Mouse (Mus musculus): ENCODE measurements around the gene Pigq.
A peak's percentile ranks its signal among the peaks of the same experiment; 100 is the strongest.

Gene Pigq

GRCm38 (mm10) chr17:25944366-25945163 is at the start of gene Pigq, which contains the start of gene Nhlrc4:
TSS of gene Pigq (minus strand) at chr17:25944936.
TSS of gene Nhlrc4 (minus strand) at chr17:25944961.
- DNase-seq, result no peak

GRCm38 (mm10) chr17:25993489-25993888 is 48.8 kb upstream of the Pigq start:
- no peak for DNase-seq

- DNase-seq, result no peak
Observed at GRCm38 (mm10) chr17:25992274-25992673, 47.5 kb upstream of the Pigq start.

GRCm38 (mm10) chr17:25990331-25990730 is 45.6 kb upstream of the Pigq start:
- no peak for DNase-seq

GRCm38 (mm10) chr17:25985306-25986294 is 40.9 kb upstream of the Pigq start, which contains the start of gene Capn15:
TSS of gene Capn15 (minus strand) at chr17:25985796.
- peak; percentile 95 for DNase-seq

GRCm38 (mm10) chr17:25984556-25985305 is 40.0 kb upstream of the Pigq start:
- DNase-seq, result no peak

GRCm38 (mm10) chr17:25984066-25984465 is 39.3 kb upstream of the Pigq start:
- DNase-seq, result no peak

GRCm38 (mm10) chr17:25982913-25983312 is 38.2 kb upstream of the Pigq start:
- no peak for DNase-seq

GRCm38 (mm10) chr17:25980854-25981253 is 36.1 kb upstream of the Pigq start:
- DNase-seq, result peak; percentile 81

- DNase-seq, result peak; percentile 44
Observed at GRCm38 (mm10) chr17:25979829-25980738, 35.3 kb upstream of the Pigq start.

GRCm38 (mm10) chr17:25970954-25971707 is 26.4 kb upstream of the Pigq start:
- no peak for DNase-seq

- DNase-seq, result no peak
Observed at GRCm38 (mm10) chr17:25970448-25970847, 25.7 kb upstream of the Pigq start.

GRCm38 (mm10) chr17:25968176-25968575 is 23.4 kb upstream of the Pigq start:
- no peak for DNase-seq

- DNase-seq, result peak; percentile 58
Observed at GRCm38 (mm10) chr17:25967652-25968051, 22.9 kb upstream of the Pigq start.

GRCm38 (mm10) chr17:25964271-25964670 is 19.5 kb upstream of the Pigq start:
- DNase-seq, result peak; percentile 74

GRCm38 (mm10) chr17:25962413-25962905 is 17.7 kb upstream of the Pigq start:
- no peak for DNase-seq

GRCm38 (mm10) chr17:25961566-25961965 is 16.8 kb upstream of the Pigq start:
- DNase-seq, result no peak

GRCm38 (mm10) chr17:25959630-25960467 is 15.1 kb upstream of the Pigq start:
- DNase-seq, result peak; percentile 71

GRCm38 (mm10) chr17:25958771-25959494 is 14.2 kb upstream of the Pigq start:
- DNase-seq, result peak; percentile 77

All from cerebellum, adult 11-12 months (tissue).